Mouse (Mus musculus): ENCODE measurements around the gene AW146154. TPM values are rescaled to one million over a fixed set of nuclear protein-coding genes. Genes with fewer than 3 reads are reported as not detected.
"Not testable (repeated sequence)": the region's sequence is repeated elsewhere in the genome, so short reads cannot be mapped to it uniquely, and the experiment has no call there.

Gene AW146154
- polyA plus RNA-seq, 1 experiment from 2014 or later, result 7.1 TPM

- Histone ChIP-seq H3K9me3 (ENCODE audit: control insufficient read depth, low read length) (0 out of 2 replicates have a peak, but pooled peaks cover 5% of the 10 kb centered on the region), H3K4me2 (ENCODE audit: low read length) (no peak overlapping the region), H3K4me1 (ENCODE audit: control insufficient read depth in 2 of 2, insufficient read depth in 2 of 2, low read length in 2 of 2) (no peaks in the 10 kb centered on the region), H3K27me3 (ENCODE audit: control insufficient read depth, insufficient read depth, low read length) (no peaks in the 10 kb centered on the region), H3K36me3 (ENCODE audit: control insufficient read depth, insufficient read depth, low read length) (peaks cover 5% of the 10 kb centered on the region; the same call in 1 of the 2 replicates), H3K4me3 (ENCODE audit: control insufficient read depth in 1 of 2, insufficient read depth in 1 of 2, low read depth in 1 of 2, low read length in 2 of 2) (no peak overlapping the region), H3K27ac (replicated peaks in 1 of 2; ENCODE audit: control insufficient read depth in 1 of 2, insufficient read depth in 1 of 2, low read depth in 2 of 2, low read length in 2 of 2) (no peak overlapping the region), H3K9ac (ENCODE audit: low read length) (no peak overlapping the region)
- no peak for ATAC-seq (ENCODE audit: insufficient number of reproducible peaks, insufficient read depth, low FRiP score, low read depth)
- WGBS, result 93% methylated on average over 2 of the region's 2 CpGs
Measured at GRCm38 (mm10) chr7:41497871-41498270, 1.8 kb downstream of the AW146154 start.

GRCm38 (mm10) chr7:41451864-41452263 lies 47.8 kb downstream of the AW146154 start:
- Histone ChIP-seq H3K9me3 (ENCODE audit: control insufficient read depth, low read length) (peaks cover 10% of the 10 kb centered on the region; the same call in 1 of the 2 replicates), H3K4me2 (ENCODE audit: low read length) (no peak overlapping the region), H3K4me1 (ENCODE audit: control insufficient read depth in 2 of 2, insufficient read depth in 2 of 2, low read length in 2 of 2) (no peaks in the 10 kb centered on the region), H3K36me3 (ENCODE audit: control insufficient read depth, insufficient read depth, low read length) (no peaks in the 10 kb centered on the region), H3K9ac (ENCODE audit: low read length) (no peak overlapping the region), H3K27me3 (ENCODE audit: control insufficient read depth, insufficient read depth, low read length) (no peaks in the 10 kb centered on the region), H3K4me3 (ENCODE audit: control insufficient read depth in 1 of 2, insufficient read depth in 1 of 2, low read depth in 1 of 2, low read length in 2 of 2) (no peak overlapping the region), H3K27ac (replicated peaks in 1 of 2; ENCODE audit: control insufficient read depth in 1 of 2, insufficient read depth in 1 of 2, low read depth in 2 of 2, low read length in 2 of 2) (no peak overlapping the region)
- ATAC-seq (ENCODE audit: insufficient number of reproducible peaks, insufficient read depth, low FRiP score, low read depth), result no peak
- 10% methylated on average over 10 of the region's 10 CpGs for WGBS

GRCm38 (mm10) chr7:41448596-41448995 lies 51.1 kb downstream of the AW146154 start, which contains the start of gene Vmn2r57:
TSS of gene Vmn2r57 (minus strand) at chr7:41448696.
- not testable (repeated sequence) for H3K27me3 ChIP-seq (ENCODE audit: control insufficient read depth, insufficient read depth, low read length); H3K27ac ChIP-seq (replicated peaks in 1 of 2; ENCODE audit: control insufficient read depth in 1 of 2, insufficient read depth in 1 of 2, low read depth in 2 of 2, low read length in 2 of 2); H3K4me2 ChIP-seq (ENCODE audit: low read length); ATAC-seq (ENCODE audit: insufficient number of reproducible peaks, insufficient read depth, low FRiP score, low read depth); H3K4me1 ChIP-seq (ENCODE audit: control insufficient read depth in 2 of 2, insufficient read depth in 2 of 2, low read length in 2 of 2); H3K36me3 ChIP-seq (ENCODE audit: control insufficient read depth, insufficient read depth, low read length); H3K9me3 ChIP-seq (ENCODE audit: control insufficient read depth, low read length); H3K4me3 ChIP-seq (ENCODE audit: control insufficient read depth in 1 of 2, insufficient read depth in 1 of 2, low read depth in 1 of 2, low read length in 2 of 2); H3K9ac ChIP-seq (ENCODE audit: low read length)
- 67% methylated on average over 1 of the region's 1 CpGs for WGBS

Other genes starting within 250 kb of the AW146154 start
- gene AI987944, start 106.5 kb downstream of the AW146154 start, polyA plus RNA-seq (2014; fragmentation: Nextera tagmentation; extraction: Ambion mirVana), result 10.5 and 11.9 TPM in 2 replicates
- 0.12 and 0.19 TPM in 2 replicates for gene Vmn2r57, start 51.2 kb downstream of the AW146154 start, polyA plus RNA-seq (2014; fragmentation: Nextera tagmentation; extraction: Ambion mirVana)
- 0.05 and 0.20 TPM in 2 replicates for gene Gm20449, start 473 bp downstream of the AW146154 start, polyA plus RNA-seq (2014; fragmentation: Nextera tagmentation; extraction: Ambion mirVana)
- gene Gm6871, start 73.8 kb upstream of the AW146154 start, polyA plus RNA-seq (2014; fragmentation: Nextera tagmentation; extraction: Ambion mirVana), result 0.13 TPM in 1 of 2 replicates, not detected in the other
- 6.4 and 7.6 TPM in 2 replicates for gene 2610021A01Rik, start 99.3 kb upstream of the AW146154 start, polyA plus RNA-seq (2014; fragmentation: Nextera tagmentation; extraction: Ambion mirVana)
- gene Zfp788, start 133.3 kb upstream of the AW146154 start, polyA plus RNA-seq (2014; fragmentation: Nextera tagmentation; extraction: Ambion mirVana), result 6.8 and 7.7 TPM in 2 replicates

Measured in heart, embryonic 14.5 days (tissue).